Mouse (Mus musculus) cerebellum, postnatal 14 days (tissue): ENCODE data around the gene Ptcra.
"Not testable (repeated sequence)": the region's sequence is repeated elsewhere in the genome, so short reads cannot be mapped to it uniquely, and the experiment has no call there.

Source experiments
- DNase-seq, 2 experiments: peaks; one replicate each; pipeline ENCODE4 v3.0.0; 2021; ENCODE audit warnings: mixed read lengths in 2 of 2

Ptcra gene

GRCm38 (mm10) chr17:46771025-46771424 is 7.5 kb upstream of the Ptcra start:
- peak; percentile 25 to 40 for DNase-seq

- DNase-seq = no peak
These were observed 7.0 kb upstream of the Ptcra start for GRCm38 (mm10) chr17:46770546-46770945.

GRCm38 (mm10) chr17:46767868-46768267 is 4.4 kb upstream of the Ptcra start:
- peak in 1 of 2 experiments; percentile 44 for DNase-seq

- DNase-seq = not testable (repeated sequence)
These were observed 1.4 kb upstream of the Ptcra start for GRCm38 (mm10) chr17:46764916-46765315.

GRCm38 (mm10) chr17:46758753-46759152 is 4.8 kb downstream of the Ptcra start:
- no peak for DNase-seq

GRCm38 (mm10) chr17:46751794-46752556 is 11.5 kb downstream of the Ptcra start, which contains the start of gene Cnpy3:
Gene Cnpy3, minus strand, starts transcription at chr17:46752214.
- DNase-seq = peak; percentile 98

- no peak for DNase-seq
These were observed 12.3 kb downstream of the Ptcra start for GRCm38 (mm10) chr17:46751056-46751793.

GRCm38 (mm10) chr17:46750580-46750979 is 12.9 kb downstream of the Ptcra start:
- DNase-seq = no peak

GRCm38 (mm10) chr17:46749282-46749681 is 14.2 kb downstream of the Ptcra start:
- DNase-seq = no peak

GRCm38 (mm10) chr17:46747806-46748205 is 15.7 kb downstream of the Ptcra start:
- DNase-seq = no peak

- DNase-seq = no peak
These were observed 16.3 kb downstream of the Ptcra start for GRCm38 (mm10) chr17:46747234-46747633.

- DNase-seq = no peak
These were observed 18.0 kb downstream of the Ptcra start for GRCm38 (mm10) chr17:46745506-46745905.

- DNase-seq = no peak
These were observed 20.5 kb downstream of the Ptcra start for GRCm38 (mm10) chr17:46742986-46743385.

- DNase-seq = no peak
These were observed 22.2 kb downstream of the Ptcra start for GRCm38 (mm10) chr17:46741305-46741704.

- DNase-seq = peak; percentile 31 to 64
These were observed 27.4 kb downstream of the Ptcra start for GRCm38 (mm10) chr17:46736160-46736559.

GRCm38 (mm10) chr17:46735287-46735686 is 28.2 kb downstream of the Ptcra start:
- DNase-seq = no peak

GRCm38 (mm10) chr17:46734055-46734454 is 29.5 kb downstream of the Ptcra start:
- no peak for DNase-seq

- peak; percentile 92 to 93 for DNase-seq
These were observed 34.6 kb downstream of the Ptcra start, which contains the start of gene Gnmt for GRCm38 (mm10) chr17:46728904-46729318. Gene Gnmt, minus strand, starts transcription at chr17:46729168.

GRCm38 (mm10) chr17:46728496-46728895 is 35.0 kb downstream of the Ptcra start:
- no peak for DNase-seq

GRCm38 (mm10) chr17:46728021-46728420 is 35.5 kb downstream of the Ptcra start:
- DNase-seq = peak; percentile 51 to 80

GRCm38 (mm10) chr17:46727271-46727670 is 36.2 kb downstream of the Ptcra start:
- no peak for DNase-seq

GRCm38 (mm10) chr17:46725731-46726645 is 37.5 kb downstream of the Ptcra start:
- peak; percentile 81 to 83 for DNase-seq

GRCm38 (mm10) chr17:46725273-46725672 is 38.2 kb downstream of the Ptcra start:
- DNase-seq = peak; percentile 56 to 74
